Mouse (Mus musculus) bone marrow macrophage, adult 2 months (primary cell): ENCODE measurements around the gene Ticam1. TPM values are rescaled to one million over a fixed set of nuclear protein-coding genes. Genes with fewer than 3 reads are reported as not detected.

Experiments
- H3K27ac ChIP-seq: 2 replicates; pipeline ENCODE4 v1.5.1; 2012; ENCODE audit warnings: low read depth, low read length; ENCODE audit not compliant: insufficient read depth
- H3K4me1 ChIP-seq: 2 replicates; pipeline ENCODE4 v1.6.1; 2012; ENCODE audit warnings: low read length; ENCODE audit not compliant: control insufficient read depth, insufficient read depth
- H3K4me3 ChIP-seq: 2 replicates; pipeline ENCODE4 v1.5.1; 2012; ENCODE audit warnings: mild to moderate bottlenecking, low read length, moderate library complexity; ENCODE audit not compliant: insufficient read depth
- CTCF ChIP-seq: IDR thresholded peaks from 2 replicates; pipeline ENCODE4 v1.5.1; 2012; ENCODE audit warnings: low read depth, mild to moderate bottlenecking, low read length, moderate library complexity
- POLR2A ChIP-seq: IDR thresholded peaks from 2 replicates; pipeline ENCODE4 v1.6.1; 2012; ENCODE audit warnings: mild to moderate bottlenecking, low read depth, low read length, borderline replicate concordance
- polyA plus RNA-seq: library from polyadenylated mRNA; stranded (reverse); fragments of >200 nt; gene quantifications from 2 replicates; pipeline ENCODE4 v1.2.4, GENCODE M21; 2012; ENCODE audit not compliant: missing spikeins, insufficient read depth, insufficient read length

The Ticam1 gene
- 13.5 and 17.6 TPM in 2 replicates for polyA plus RNA-seq

DNA sequence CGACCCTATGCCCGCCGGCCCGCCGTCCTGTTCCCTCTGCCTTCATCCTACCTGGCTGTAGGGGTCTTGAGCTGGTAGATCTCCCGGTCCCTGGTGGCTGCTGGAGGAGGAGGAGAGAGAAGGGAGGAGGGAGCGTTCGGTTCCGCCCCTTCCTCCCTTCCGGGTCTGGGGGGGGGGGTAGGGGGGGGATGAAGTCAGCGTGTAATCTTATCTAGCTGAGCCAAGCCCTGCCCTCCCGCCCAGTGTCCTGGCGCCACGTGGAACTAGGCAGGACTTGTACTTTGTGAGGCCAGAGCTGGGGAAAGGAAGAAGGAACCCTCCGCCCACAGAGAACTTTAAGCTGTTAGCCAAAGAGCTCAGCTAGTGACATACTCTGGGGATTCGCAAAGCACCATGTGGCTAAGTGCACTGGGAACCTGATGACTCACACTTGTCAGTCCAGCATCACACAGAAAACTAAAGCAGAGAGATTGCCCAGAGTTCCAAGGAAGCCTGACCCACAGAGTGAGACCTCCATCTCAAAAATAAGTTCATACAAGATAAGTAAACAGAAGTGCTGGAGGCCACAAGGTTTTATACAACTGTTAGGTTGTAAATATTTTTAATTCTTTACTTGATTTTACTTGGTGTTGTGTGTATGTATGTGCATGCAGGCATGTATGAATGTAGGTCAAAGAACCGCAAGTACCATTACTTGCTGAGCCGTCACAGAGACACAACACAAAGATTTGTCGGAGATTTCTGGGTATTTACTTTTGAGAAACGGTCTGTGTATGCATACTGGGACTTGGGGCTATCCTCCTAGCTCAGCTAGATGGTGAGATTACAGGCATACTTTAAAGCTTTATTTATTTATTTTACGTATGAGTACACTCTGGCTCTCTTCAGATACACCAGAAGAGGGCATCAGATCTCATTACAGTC, at the start of gene Ticam1:
TSS of gene Ticam1 (minus strand) at position 144 of the 924 bp plus-strand sequence.
- peak within 1 kb of the TSS; percentile 82 for H3K4me3 ChIP-seq
- H3K27ac ChIP-seq = peak within 1 kb of the TSS; percentile 66
- H3K4me1 ChIP-seq = peaks cover 35% of the 10 kb centered on the region
- TF ChIP-seq POLR2A (no peak; the same call in 1 of the 2 replicates), CTCF (no peak)

DNA sequence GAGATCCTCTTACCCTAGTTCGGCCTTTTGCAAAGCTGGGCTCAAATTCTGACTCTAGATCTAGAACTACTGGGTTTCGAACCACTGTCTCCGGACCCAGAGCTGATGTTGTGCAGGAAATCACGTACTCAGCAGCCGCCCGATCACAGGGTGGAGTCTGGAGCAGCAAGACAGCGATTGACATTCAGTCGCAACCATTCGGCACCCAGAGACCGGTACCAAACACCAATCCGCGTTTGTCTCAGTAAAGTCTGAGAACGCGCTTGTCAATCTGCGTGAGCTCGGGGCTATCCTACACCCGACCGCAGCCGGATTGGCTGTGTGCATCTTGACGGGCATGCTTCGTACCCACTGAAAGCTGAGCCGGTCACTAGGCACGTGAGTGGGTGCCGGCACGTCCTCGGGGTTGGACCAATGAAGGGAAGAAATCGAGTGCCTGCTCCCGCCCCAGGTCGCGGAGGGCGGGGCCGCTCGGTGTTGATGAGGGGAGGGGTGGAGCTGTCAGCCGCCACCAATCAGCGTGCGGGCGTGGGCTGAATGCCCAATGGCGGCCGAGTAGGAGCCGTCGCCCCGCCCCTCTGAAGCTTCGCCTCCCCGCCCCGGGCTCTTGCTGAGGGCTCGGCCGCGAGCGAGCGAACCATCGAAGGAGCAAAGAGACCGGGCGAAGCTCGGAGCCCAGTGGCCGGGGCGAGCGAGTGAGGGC, 49.0 kb upstream of the Ticam1 start, which contains the start of gene Kdm4b:
TSS of gene Kdm4b (plus strand) at position 613 of the 703 bp plus-strand sequence.
- TF ChIP-seq CTCF (no peak), POLR2A (no peak; the same call in 1 of the 2 replicates)
- Histone ChIP-seq H3K27ac (peak within 1 kb of the TSS; percentile 39), H3K4me3 (peak within 1 kb of the TSS; percentile 70), H3K4me1 (peaks cover 10% of the 10 kb centered on the region)

DNA sequence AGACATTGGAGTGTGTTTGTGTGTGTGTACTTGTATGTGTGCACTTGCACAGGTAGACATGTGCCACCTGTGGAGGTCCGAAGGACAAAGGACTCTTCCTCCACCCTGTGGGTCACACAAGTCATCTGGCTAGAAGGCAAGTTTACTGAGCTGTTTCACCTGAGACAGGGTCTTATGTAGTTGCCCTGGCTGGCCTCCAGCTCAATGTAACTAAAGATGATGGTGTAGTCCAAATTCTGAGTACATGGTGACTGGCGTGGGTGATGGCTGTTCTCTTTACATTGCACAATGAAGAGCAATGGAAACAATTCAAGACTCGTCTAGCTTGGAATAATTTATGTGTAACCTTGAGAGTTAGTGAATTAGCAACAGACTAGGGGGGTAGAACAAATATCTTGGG, 47.8 kb upstream of the Ticam1 start:
- no peak overlapping the region for H3K27ac ChIP-seq
- no peak overlapping the region for H3K4me3 ChIP-seq
- H3K4me1 ChIP-seq = peaks cover 10% of the 10 kb centered on the region
- TF ChIP-seq CTCF (no peak), POLR2A (no peak)

DNA sequence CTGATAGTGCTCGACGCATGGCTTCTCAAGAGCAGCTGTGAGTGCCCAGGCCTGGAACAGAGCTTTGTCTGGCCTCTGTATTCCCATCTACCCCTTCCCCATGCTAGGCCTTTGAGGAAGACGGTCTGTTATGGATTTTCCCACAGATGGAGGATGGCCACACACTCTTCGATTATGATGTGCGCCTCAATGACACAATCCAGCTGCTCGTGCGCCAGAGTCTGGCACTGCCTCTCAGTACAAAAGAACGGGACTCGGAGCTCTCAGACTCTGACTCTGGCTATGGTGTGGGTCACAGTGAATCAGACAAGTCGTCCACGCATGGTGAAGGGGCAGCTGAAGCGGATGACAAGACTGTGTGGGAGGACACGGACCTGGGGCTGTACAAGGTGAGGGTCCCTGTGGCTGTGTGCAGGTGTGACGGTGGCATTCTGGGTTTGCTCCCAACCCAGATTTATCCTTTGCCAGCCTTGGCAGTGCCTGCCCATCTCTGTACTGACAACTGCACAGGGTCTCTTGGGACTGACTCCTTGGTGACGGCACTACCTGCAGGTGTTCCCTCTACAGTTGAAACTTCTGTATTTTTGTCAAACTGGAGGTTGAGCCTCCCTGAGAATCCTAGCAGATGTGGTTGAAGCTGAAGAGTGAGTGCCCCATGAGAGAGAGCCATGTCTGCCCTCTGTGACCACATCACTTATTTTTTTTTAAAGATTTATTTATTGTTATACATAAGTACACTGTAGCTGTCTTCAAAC, 32.8 kb upstream of the Ticam1 start:
- no peak overlapping the region for H3K4me3 ChIP-seq
- peaks cover 3% of the 10 kb centered on the region for H3K4me1 ChIP-seq
- H3K27ac ChIP-seq = no peak overlapping the region
- TF ChIP-seq POLR2A = no peak
- TF ChIP-seq CTCF = no peak

DNA sequence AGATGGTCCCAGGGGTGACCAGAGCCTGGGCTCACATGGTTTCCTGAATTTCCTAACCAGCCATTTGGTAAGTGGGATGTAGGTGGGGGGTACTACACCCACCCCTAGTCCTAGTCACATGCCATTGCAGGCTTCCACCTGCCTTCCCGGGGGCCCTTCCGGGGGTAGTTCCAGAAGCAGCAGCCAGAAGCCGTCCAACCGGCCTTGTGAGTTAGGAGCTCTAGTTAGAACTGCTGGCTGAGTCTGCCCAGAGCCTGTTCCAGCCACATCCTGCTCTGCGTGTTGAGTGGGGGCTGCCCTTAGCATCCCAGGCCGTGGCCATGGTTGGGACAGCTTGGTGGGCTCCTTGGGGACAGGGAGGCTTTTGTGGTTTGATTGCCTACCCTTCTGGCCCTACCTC, 31.5 kb upstream of the Ticam1 start:
- Histone ChIP-seq H3K27ac (no peak overlapping the region), H3K4me3 (no peak overlapping the region), H3K4me1 (peaks cover 3% of the 10 kb centered on the region)
- TF ChIP-seq CTCF (no peak), POLR2A (no peak)

DNA sequence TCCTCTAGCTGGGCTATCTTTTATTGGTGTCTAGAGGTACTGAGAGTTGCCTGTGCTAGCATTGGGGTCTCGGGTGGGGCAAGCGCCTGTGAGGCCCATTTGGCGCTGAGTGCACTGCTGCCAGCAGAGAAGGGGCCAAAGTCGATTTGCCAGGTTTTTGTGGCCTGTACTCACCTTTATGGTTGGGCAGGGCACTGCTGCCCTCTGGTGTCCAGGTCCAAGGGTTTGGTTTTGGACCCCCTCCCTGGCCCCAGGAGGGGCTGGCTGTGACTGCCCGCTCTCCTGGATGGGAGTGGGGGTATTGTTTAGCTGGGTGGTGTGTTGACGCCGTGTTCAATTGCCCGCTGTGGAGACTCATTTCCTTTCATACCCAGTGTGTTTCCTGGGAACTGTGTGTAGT, 29.2 kb upstream of the Ticam1 start:
- no peak for TF ChIP-seq POLR2A
- no peak for TF ChIP-seq CTCF
- H3K4me3 ChIP-seq = no peak overlapping the region
- H3K4me1 ChIP-seq = peaks cover 6% of the 10 kb centered on the region
- no peak overlapping the region for H3K27ac ChIP-seq

DNA sequence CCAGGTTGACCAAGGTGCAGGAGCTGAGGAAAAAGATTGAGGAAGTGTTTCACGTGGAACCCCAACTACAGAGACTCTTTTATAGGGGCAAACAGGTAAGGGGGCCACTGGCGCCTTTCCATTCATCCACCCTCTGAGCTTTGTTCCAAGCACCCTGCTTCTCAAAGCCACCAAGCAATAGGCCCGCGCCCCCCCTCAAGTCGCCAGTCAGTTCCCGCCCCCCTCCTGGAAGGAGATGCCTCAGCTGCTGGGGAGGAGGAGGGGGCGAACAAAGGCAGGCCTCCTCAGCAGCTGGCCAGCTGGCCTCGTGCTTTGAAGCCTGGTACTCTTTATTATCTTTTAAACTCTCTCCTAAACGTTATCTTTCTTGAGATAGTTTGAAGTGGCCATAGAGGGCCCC, 28.6 kb upstream of the Ticam1 start:
- Histone ChIP-seq H3K4me3 (peak overlapping the region; percentile 85; the same call in 1 of the 2 replicates), H3K4me1 (peaks cover 6% of the 10 kb centered on the region), H3K27ac (no peak overlapping the region)
- TF ChIP-seq CTCF = no peak
- TF ChIP-seq POLR2A = no peak

DNA sequence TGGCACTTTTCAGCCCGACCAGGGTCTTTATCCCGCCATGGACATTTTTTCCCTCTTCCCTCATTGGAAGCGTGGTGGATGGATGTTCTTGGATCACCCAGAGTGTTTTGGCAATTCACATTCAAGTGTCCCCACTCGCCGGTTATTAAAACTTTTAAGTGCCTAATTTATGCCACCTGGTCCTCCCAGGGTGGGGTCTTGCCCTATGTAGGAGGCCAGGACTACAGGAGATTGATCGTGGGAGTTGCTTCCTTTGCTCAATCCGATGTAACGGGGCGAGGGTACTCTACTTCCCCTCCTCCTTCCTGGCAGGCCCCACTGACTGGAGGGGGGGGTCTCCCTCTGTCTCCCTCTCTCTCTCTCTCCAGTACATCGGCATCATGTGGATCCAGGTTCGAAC, 28.1 kb upstream of the Ticam1 start:
- no peak for TF ChIP-seq POLR2A
- TF ChIP-seq CTCF = no peak
- peak overlapping the region; percentile 85 for H3K4me3 ChIP-seq
- H3K4me1 ChIP-seq = peaks cover 6% of the 10 kb centered on the region
- H3K27ac ChIP-seq = no peak overlapping the region

DNA sequence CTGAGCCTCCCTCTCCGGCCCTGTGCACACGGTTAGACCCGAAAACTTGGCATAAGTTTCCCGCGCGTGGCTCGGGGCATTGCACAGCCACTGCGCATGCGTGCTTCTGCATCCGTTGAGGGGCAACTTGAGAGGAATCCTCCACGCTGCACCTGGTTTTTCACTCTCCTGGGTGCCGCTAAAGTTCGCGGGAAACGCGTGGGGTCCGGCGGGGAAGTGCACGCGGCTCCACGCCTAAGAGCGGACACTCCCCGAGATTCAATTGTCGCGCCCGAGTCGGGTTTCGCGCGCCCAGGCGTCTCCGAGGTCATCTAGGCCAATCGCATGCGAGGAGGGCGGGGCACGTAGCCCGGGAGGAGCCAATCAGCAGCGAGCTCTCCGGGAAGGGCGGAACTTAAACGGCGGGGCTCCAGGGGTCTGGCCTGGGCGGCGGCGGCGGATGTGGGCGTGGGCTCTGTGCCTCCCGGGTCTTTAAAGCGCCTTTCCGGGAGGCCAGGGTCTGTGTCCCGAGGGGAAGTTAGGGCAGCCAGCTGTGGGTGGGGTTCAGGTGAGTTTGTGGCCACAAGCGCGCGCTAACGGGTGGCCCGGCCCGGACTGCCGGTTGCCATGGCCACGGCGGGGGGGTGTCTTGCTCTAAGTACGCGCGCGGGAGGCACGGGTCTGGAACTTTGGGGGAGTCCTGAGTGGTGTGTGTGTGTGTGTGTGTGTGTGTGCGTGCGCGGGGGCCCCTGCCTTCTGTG, 27.4 kb upstream of the Ticam1 start:
- H3K4me3 ChIP-seq = peak overlapping the region; percentile 85
- TF ChIP-seq CTCF (no peak), POLR2A (no peak)
- H3K27ac ChIP-seq = peak overlapping the region; percentile 66
- peaks cover 6% of the 10 kb centered on the region for H3K4me1 ChIP-seq
